Mouse (Mus musculus): ENCODE measurements around the gene Rplp1. TPM values are rescaled to one million over a fixed set of nuclear protein-coding genes. Genes with fewer than 3 reads are reported as not detected.

Gene Rplp1
- polyA plus RNA-seq, 1 experiment from 2014 or later, result 859 TPM

Other genes with a start within 250 kb of the Rplp1 start
- gene Kif23, start 32.2 kb upstream of the Rplp1 start, polyA plus RNA-seq (2015; fragmentation: Nextera tagmentation; extraction: Ambion mirVana), result 40.2 and 45.5 TPM in 2 replicates
- gene Paqr5, start 112.3 kb upstream of the Rplp1 start, polyA plus RNA-seq (2015; fragmentation: Nextera tagmentation; extraction: Ambion mirVana), result 0.17 and 0.29 TPM in 2 replicates
- gene Glce, start 208.1 kb upstream of the Rplp1 start, polyA plus RNA-seq (2015; fragmentation: Nextera tagmentation; extraction: Ambion mirVana), result 16.4 and 17.4 TPM in 2 replicates